Mouse (Mus musculus): ENCODE measurements at regions not wholly inside any gene's neighbourhood (a gene's known extent, or its start where the extent isn't known, plus 50 kb on each side); places are given as distances from the start of the nearest gene placed in this dataset.
A peak's percentile ranks its signal among the peaks of the same experiment; 100 is the strongest.

DNA sequence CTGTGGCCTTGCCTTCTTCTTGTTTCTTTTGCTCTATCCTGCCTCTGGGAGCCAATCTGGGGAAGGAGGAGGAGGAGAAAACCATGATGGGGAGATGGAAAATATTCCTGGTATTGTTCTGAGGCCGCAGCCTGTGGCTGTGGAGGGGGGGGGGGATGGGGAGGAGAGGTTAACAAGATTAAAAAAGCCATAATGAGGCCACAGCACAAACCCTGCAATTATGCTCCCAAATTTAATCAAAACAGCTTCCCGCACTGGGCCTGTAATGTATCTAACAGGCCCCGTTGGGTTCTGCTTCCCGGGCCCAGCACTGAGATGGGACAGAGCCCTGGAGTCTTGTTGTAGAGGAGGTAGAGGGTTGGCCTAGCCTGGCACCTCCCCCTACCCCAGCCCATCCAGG, 74.8 kb upstream of the Tle3 start:
- DNase-seq: no peak

DNA sequence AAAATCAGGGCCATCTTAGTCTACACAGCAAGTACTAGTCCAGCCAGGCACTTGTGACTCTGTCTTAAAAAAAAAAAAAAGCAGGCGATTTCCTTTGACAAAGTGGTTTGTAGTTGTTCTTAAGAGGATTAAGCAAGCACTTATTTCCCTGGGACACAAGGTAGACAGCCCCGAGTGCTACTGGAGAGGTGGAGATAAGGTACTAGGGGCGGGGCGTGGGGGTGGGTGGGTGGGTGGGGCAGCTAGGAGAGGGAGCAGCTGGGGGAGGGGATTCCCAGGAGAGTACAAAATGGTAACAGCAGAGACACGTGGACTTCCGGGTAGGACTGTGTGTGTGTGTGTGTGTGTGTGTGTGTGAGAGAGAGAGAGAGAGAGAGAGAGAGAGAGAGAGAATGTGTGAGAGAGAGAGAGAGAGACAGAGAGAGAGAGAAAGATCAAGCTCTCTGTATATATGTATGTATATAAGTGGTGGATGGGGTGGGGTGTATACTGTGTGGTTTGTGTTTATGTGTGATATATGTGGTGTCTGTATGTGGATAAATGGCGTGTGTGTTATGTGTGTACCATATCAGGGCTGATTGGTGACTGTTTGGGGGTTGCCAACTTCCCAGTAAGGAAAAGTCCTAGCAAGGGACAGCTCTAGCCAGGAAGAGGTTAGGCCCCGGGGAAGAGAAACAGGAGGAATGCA, 72.1 kb upstream of the Tle3 start:
- DNase-seq: no peak

- DNase-seq: no peak
These were observed 71.1 kb upstream of the Tle3 start for GRCm38 (mm10) chr9:61301070-61301469.

GRCm38 (mm10) chr9:61302724-61303123, 69.4 kb upstream of the Tle3 start:
- DNase-seq: no peak

GRCm38 (mm10) chr9:61306306-61306705, 65.9 kb upstream of the Tle3 start:
- no peak for DNase-seq

DNA sequence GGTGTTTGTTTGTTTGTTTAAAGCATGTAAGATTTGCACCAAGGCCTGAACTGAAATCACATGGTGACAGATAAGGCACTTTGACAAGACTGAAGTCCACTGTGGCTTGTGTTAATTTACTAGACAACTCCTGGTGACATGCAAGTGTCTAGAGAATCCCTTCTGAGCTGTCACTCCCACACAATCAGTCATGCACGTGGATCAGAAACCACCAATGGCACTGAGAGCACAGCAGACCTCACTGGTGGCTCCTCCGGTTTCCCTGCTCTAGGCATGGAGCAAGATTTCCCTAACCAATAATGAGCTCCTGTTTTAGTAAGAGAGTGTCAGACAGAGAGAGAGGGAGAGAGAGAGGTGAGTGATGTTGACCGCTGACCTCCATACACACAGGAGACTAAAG, 63.1 kb upstream of the Tle3 start:
- DNase-seq: no peak

GRCm38 (mm10) chr9:61309768-61310493, 62.2 kb upstream of the Tle3 start:
- DNase-seq: no peak

DNA sequence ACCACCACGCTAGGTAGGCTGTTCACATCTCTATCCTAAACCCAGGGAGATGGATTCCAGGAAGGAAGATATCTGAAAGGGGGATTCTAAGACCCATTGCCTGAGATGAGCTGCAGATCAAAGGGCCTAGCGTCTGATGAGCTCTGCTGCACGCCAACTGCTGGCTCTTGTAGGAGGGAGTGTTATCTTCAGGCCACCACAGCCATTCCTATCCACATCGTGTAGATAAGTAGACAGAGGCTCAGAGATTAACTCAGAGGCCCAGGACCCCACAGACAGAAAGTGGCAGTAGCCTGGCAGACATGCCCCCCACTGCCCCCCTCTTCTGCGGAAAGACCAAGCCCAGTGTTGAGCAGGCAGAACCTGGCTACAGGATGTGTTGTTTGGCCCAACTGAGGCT, 61.6 kb upstream of the Tle3 start:
- no peak for DNase-seq

- DNase-seq: no peak
These were observed 60.6 kb upstream of the Tle3 start for GRCm38 (mm10) chr9:61311604-61312003.

DNA sequence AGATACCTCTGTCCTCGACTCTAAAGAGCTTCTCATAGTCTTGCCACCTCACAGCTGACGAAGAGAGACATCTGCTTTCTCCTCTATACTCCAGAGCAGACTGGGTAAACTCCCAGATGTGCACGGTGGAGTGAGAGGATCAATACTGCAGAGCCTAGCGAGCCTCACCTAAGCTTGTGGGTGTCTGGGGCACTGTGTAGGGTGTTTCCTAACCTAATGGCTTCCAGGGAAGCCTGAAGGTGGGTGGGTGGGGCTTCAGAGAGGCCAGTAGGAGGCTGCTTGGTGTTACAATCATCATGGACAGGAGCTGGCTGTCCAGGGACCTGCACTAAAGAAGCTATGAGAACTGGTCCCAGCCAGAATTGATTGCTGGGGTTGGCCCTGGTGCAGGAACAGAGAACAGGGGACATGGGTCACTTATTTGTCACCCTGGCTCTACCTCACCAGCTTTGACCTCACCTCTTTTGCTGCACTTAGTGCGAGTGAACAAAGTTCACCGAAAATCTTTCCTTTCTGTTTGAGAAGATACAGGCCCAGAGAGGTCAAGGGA, 57.5 kb upstream of the Tle3 start:
- DNase-seq: no peak

- peak; percentile 53 for DNase-seq
These were observed 56.5 kb upstream of the Tle3 start for GRCm38 (mm10) chr9:61315371-61316298.

- DNase-seq: no peak
These were observed 55.7 kb upstream of the Tle3 start for GRCm38 (mm10) chr9:61316442-61316841.

DNA sequence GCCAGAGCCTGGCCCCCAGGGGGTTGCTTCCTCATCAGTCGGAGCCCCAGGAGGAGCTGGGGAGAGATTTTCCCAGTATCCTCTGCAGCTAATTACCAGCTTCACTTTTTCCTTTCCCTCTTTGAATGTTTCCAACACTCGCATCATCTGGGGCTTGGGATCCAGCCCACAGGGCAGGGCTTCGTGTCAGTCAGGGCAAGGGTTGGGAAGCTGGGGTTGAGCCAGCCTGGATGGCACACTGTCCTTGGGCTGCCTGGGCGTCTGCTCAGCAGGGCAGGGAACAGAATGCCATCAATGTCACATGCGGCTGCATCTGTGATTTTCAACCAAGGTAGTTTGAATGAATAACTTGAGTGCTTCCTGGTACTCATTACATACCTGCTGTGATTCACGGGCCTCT, 52.4 kb upstream of the Tle3 start:
- DNase-seq: no peak

GRCm38 (mm10) chr9:61321314-61321713, 50.9 kb upstream of the Tle3 start:
- DNase-seq: no peak

DNA sequence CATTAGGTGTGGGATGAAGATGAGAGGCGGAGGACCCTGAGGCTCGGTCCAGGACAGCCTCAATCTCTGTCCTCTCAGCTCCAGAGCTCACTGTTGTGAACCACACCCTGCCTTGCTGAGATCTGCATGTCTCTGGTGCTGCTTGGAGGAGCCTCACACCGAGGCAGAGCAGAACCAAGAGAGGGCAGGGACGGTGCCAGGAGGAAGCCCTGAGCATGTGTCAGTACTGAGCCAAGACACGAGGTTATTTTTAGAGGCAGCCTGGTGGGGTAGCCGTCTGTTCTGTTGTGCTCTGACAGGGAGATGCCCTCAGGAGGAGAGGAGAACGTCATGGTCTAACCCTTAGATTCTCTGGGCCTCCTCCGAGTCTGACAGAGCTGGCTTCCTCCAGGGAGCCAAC, 50.3 kb upstream of the Tle3 start:
- DNase-seq: peak; percentile 86

- DNase-seq: no peak
These were observed 49.8 kb upstream of the Tle3 start for GRCm38 (mm10) chr9:61322333-61322732.
